Mouse (Mus musculus) neural tube, embryonic 14.5 days (tissue): ENCODE measurements at regions not wholly inside any gene's neighbourhood (a gene's known extent, or its start where the extent isn't known, plus 50 kb on each side); places are given as distances from the start of the nearest gene placed in this dataset.

Experiments
- ATAC-seq: fragments of 200-750 bp; cut with Nextera tagmentation; 2 replicates; pipeline ENCODE4 v1.8.0; 2017; ENCODE audit warnings: low read depth, mild to moderate bottlenecking, moderate TSS enrichment, moderate library complexity
- H3K27ac ChIP-seq: fragments of 300-500 bp; sonication (generic); 2 replicates; pipeline ENCODE4 v1.5.1; 2014; ENCODE audit warnings: low read depth, mild to moderate bottlenecking, control low read depth, low read length, moderate library complexity, mixed read lengths
- H3K27me3 ChIP-seq: fragments of 300-500 bp; sonication (generic); 2 replicates; pipeline ENCODE4 v1.6.1; 2014; ENCODE audit warnings: low read length; ENCODE audit not compliant: control insufficient read depth, insufficient read depth
- H3K36me3 ChIP-seq: fragments of 300-500 bp; sonication (generic); 2 replicates; pipeline ENCODE4 v1.6.1; 2014; ENCODE audit warnings: low read length, mixed read lengths; ENCODE audit not compliant: control insufficient read depth, insufficient read depth
- H3K4me1 ChIP-seq: fragments of 300-500 bp; sonication (generic); 2 replicates; pipeline ENCODE4 v1.6.1; 2014; ENCODE audit warnings: low read length; ENCODE audit not compliant: control insufficient read depth, insufficient read depth
- H3K4me2 ChIP-seq: fragments of 300-500 bp; sonication (generic); 2 replicates; pipeline ENCODE4 v1.6.1; 2014; ENCODE audit warnings: mild to moderate bottlenecking, low read depth, low read length, control low read depth
- H3K4me3 ChIP-seq: fragments of 300-500 bp; sonication (generic); 2 replicates; pipeline ENCODE4 v1.5.1; 2014; ENCODE audit warnings: low read depth, low read length, control low read depth, mixed read lengths
- H3K9ac ChIP-seq: fragments of 300-500 bp; sonication (generic); replicated peaks from 2 replicates; pipeline ENCODE4 v1.6.1; 2014; ENCODE audit warnings: low read depth, mild to moderate bottlenecking, control low read depth, low read length, mixed read lengths
- H3K9me3 ChIP-seq: fragments of 300-500 bp; sonication (generic); 2 replicates; pipeline ENCODE4 v1.6.1; 2016; ENCODE audit warnings: low read length; ENCODE audit not compliant: control insufficient read depth
- WGBS: fragments of 180-500 bp; shearing (Covaris S2); extraction: QIAGEN DNeasy Blood & Tissue Kit; methylation state at CpG from one replicate; pipeline ENCODE4 v1.1.7; 2014; 5-methylcytosine and 5-hydroxymethylcytosine counted together

- Histone ChIP-seq H3K4me1 (no peaks in the 10 kb centered on the region), H3K9ac (no peak overlapping the region), H3K4me3 (no peak overlapping the region), H3K9me3 (no peaks in the 10 kb centered on the region), H3K27me3 (no peaks in the 10 kb centered on the region), H3K27ac (no peak overlapping the region), H3K4me2 (no peak overlapping the region), H3K36me3 (no peaks in the 10 kb centered on the region)
- ATAC-seq: no peak
- 69% methylated on average over 6 of the region's 6 CpGs for WGBS
Observed at GRCm38 (mm10) chr16:42808864-42809263, 66.8 kb upstream of the Zbtb20 start.

GRCm38 (mm10) chr16:42807536-42807935, 68.1 kb upstream of the Zbtb20 start:
- WGBS: 93% methylated on average over 2 of the region's 2 CpGs

GRCm38 (mm10) chr16:42803609-42804008, 72.1 kb upstream of the Zbtb20 start:
- Histone ChIP-seq H3K27ac (no peak overlapping the region), H3K4me1 (no peaks in the 10 kb centered on the region), H3K4me2 (no peak overlapping the region), H3K36me3 (no peaks in the 10 kb centered on the region), H3K27me3 (no peaks in the 10 kb centered on the region), H3K4me3 (no peak overlapping the region), H3K9me3 (no peaks in the 10 kb centered on the region), H3K9ac (no peak overlapping the region)
- ATAC-seq: no peak
- WGBS: 57% methylated on average over 1 of the region's 1 CpGs

More at GRCm38 (mm10) chr16:42807536-42807935, 68.1 kb upstream of the Zbtb20 start:
- Histone ChIP-seq H3K4me1 (no peaks in the 10 kb centered on the region), H3K9me3 (no peaks in the 10 kb centered on the region), H3K9ac (no peak overlapping the region), H3K27me3 (no peaks in the 10 kb centered on the region), H3K36me3 (no peaks in the 10 kb centered on the region), H3K27ac (no peak overlapping the region), H3K4me2 (no peak overlapping the region), H3K4me3 (no peak overlapping the region)
- ATAC-seq: no peak

- ATAC-seq: no peak
- H3K4me3 ChIP-seq: no peak overlapping the region
- no peak overlapping the region for H3K9ac ChIP-seq
- H3K27ac ChIP-seq: no peak overlapping the region
- no peaks in the 10 kb centered on the region for H3K36me3 ChIP-seq
- no peaks in the 10 kb centered on the region for H3K4me1 ChIP-seq
- H3K9me3 ChIP-seq: no peaks in the 10 kb centered on the region
- no peak overlapping the region for H3K4me2 ChIP-seq
- WGBS: 86% methylated on average over 2 of the region's 2 CpGs
- no peaks in the 10 kb centered on the region for H3K27me3 ChIP-seq
Observed at GRCm38 (mm10) chr16:42792571-42792970, 83.1 kb upstream of the Zbtb20 start.

GRCm38 (mm10) chr16:42784712-42785111, 91.0 kb upstream of the Zbtb20 start:
- Histone ChIP-seq H3K9me3 (no peaks in the 10 kb centered on the region), H3K4me3 (no peak overlapping the region), H3K4me1 (peaks cover 15% of the 10 kb centered on the region; the same call in 1 of the 2 replicates), H3K27ac (no peak overlapping the region), H3K36me3 (no peaks in the 10 kb centered on the region), H3K9ac (no peak overlapping the region), H3K27me3 (no peaks in the 10 kb centered on the region), H3K4me2 (no peak overlapping the region)
- ATAC-seq: no peak
- WGBS: 17% methylated on average over 4 of the region's 4 CpGs

GRCm38 (mm10) chr16:42784031-42784430, 91.7 kb upstream of the Zbtb20 start:
- no peak; the same call in 1 of the 2 replicates for ATAC-seq
- H3K9ac ChIP-seq: no peak overlapping the region

GRCm38 (mm10) chr16:42782091-42782679, 93.5 kb upstream of the Zbtb20 start:
- Histone ChIP-seq H3K27me3 (no peaks in the 10 kb centered on the region), H3K9ac (0 out of 2 replicates have a peak overlapping the region, but pooled peaks have one; percentile 17), H3K36me3 (no peaks in the 10 kb centered on the region), H3K4me3 (no peak overlapping the region), H3K9me3 (no peaks in the 10 kb centered on the region), H3K4me1 (peaks cover 15% of the 10 kb centered on the region; the same call in 1 of the 2 replicates), H3K4me2 (0 out of 2 replicates have a peak overlapping the region, but pooled peaks have one; percentile 21), H3K27ac (peak overlapping the region; percentile 44)
- ATAC-seq: peak; percentile 81
- 2% methylated on average over 5 of the region's 5 CpGs for WGBS

More at GRCm38 (mm10) chr16:42784031-42784430, 91.7 kb upstream of the Zbtb20 start:
- Histone ChIP-seq H3K36me3 (no peaks in the 10 kb centered on the region), H3K4me1 (peaks cover 15% of the 10 kb centered on the region; the same call in 1 of the 2 replicates), H3K4me2 (no peak overlapping the region), H3K4me3 (no peak overlapping the region), H3K27me3 (no peaks in the 10 kb centered on the region), H3K27ac (no peak overlapping the region), H3K9me3 (no peaks in the 10 kb centered on the region)
- WGBS: 24% methylated on average over 4 of the region's 4 CpGs

- Histone ChIP-seq H3K4me3 (no peak overlapping the region), H3K9me3 (no peaks in the 10 kb centered on the region), H3K27me3 (no peaks in the 10 kb centered on the region), H3K36me3 (no peaks in the 10 kb centered on the region), H3K4me1 (peaks cover 15% of the 10 kb centered on the region; the same call in 1 of the 2 replicates), H3K27ac (peak overlapping the region; percentile 52; the same call in 1 of the 2 replicates), H3K9ac (0 out of 2 replicates have a peak overlapping the region, but pooled peaks have one; percentile 17), H3K4me2 (0 out of 2 replicates have a peak overlapping the region, but pooled peaks have one; percentile 21)
- peak; percentile 69; the same call in 1 of the 2 replicates for ATAC-seq
- 6% methylated on average over 12 of the region's 12 CpGs for WGBS
Observed at GRCm38 (mm10) chr16:42781096-42782071, 94.3 kb upstream of the Zbtb20 start.
